Mouse (Mus musculus) embryo, embryonic 9.5 days (tissue): ENCODE measurements around the gene Adcy7.
A peak's percentile ranks its signal among the peaks of the same experiment; 100 is the strongest.

Source experiments
- DNase-seq: peaks from one replicate; pipeline ENCODE4 v3.0.0-alpha.2; 2017; ENCODE audit errors: extremely low spot score

Adcy7 gene

GRCm38 (mm10) chr8:88330816-88331215, 58.6 kb downstream of the Adcy7 start:
- DNase-seq = no peak

GRCm38 (mm10) chr8:88334384-88334783, 62.2 kb downstream of the Adcy7 start:
- DNase-seq = no peak

- no peak for DNase-seq
Observed at GRCm38 (mm10) chr8:88334975-88335374, 62.8 kb downstream of the Adcy7 start.

- no peak for DNase-seq
Observed at GRCm38 (mm10) chr8:88339221-88339620, 67.0 kb downstream of the Adcy7 start.

- no peak for DNase-seq
Observed at GRCm38 (mm10) chr8:88339887-88340695, 67.9 kb downstream of the Adcy7 start.

GRCm38 (mm10) chr8:88342026-88342425, 69.8 kb downstream of the Adcy7 start:
- DNase-seq = no peak

GRCm38 (mm10) chr8:88349046-88349445, 76.8 kb downstream of the Adcy7 start:
- no peak for DNase-seq

GRCm38 (mm10) chr8:88357226-88357933, 85.2 kb downstream of the Adcy7 start:
- no peak for DNase-seq

GRCm38 (mm10) chr8:88357946-88358345, 85.7 kb downstream of the Adcy7 start:
- DNase-seq = no peak

- no peak for DNase-seq
Observed at GRCm38 (mm10) chr8:88359959-88360358, 87.8 kb downstream of the Adcy7 start.

GRCm38 (mm10) chr8:88361044-88361707, 89.0 kb downstream of the Adcy7 start:
- no peak for DNase-seq

GRCm38 (mm10) chr8:88361708-88362428, 89.7 kb downstream of the Adcy7 start, which contains the start of gene Brd7:
Gene Brd7 (minus strand): TSS chr8:88362194.
- DNase-seq = peak; percentile 87

- DNase-seq = no peak
Observed at GRCm38 (mm10) chr8:88362446-88363150, 90.4 kb downstream of the Adcy7 start.

- DNase-seq = peak; percentile 61
Observed at GRCm38 (mm10) chr8:88369221-88369620, 97.0 kb downstream of the Adcy7 start.

GRCm38 (mm10) chr8:88369805-88370204, 97.6 kb downstream of the Adcy7 start:
- DNase-seq = no peak

- DNase-seq = no peak
Observed at GRCm38 (mm10) chr8:88371522-88371921, 99.3 kb downstream of the Adcy7 start.

- DNase-seq = no peak
Observed at GRCm38 (mm10) chr8:88376836-88377582, 104.8 kb downstream of the Adcy7 start.
